Mouse (Mus musculus) forebrain, embryonic 14.5 days (tissue): ENCODE data around the gene Ppp6r2. TPM values are rescaled to one million over a fixed set of nuclear protein-coding genes. Genes with fewer than 3 reads are reported as not detected.

ENCODE experiments used
- ATAC-seq: fragments of 200-750 bp; cut with Nextera tagmentation; 2 replicates; pipeline ENCODE4 v1.8.0; 2017; ENCODE audit warnings: mild to moderate bottlenecking, moderate library complexity
- DNase-seq: peaks from one replicate; pipeline ENCODE4 v3.0.0-alpha.2; 2015; ENCODE audit warnings: low spot score
- H3K27ac ChIP-seq: fragments of 300-500 bp; sonication (generic); 2 replicates; pipeline ENCODE4 v1.5.1; 2014; ENCODE audit warnings: low read depth, mild to moderate bottlenecking, control low read depth, low read length, moderate library complexity
- H3K27me3 ChIP-seq: fragments of 300-500 bp; sonication (generic); replicated peaks from 2 replicates; pipeline ENCODE4 v1.6.1; 2014; ENCODE audit warnings: low read length, control low read depth, mixed read lengths; ENCODE audit not compliant: control insufficient read depth, insufficient read depth
- H3K36me3 ChIP-seq: fragments of 300-500 bp; sonication (generic); 2 replicates; pipeline ENCODE4 v1.6.1; 2014; ENCODE audit warnings: low read length, control low read depth; ENCODE audit not compliant: control insufficient read depth, insufficient read depth
- H3K4me1 ChIP-seq: fragments of 300-500 bp; sonication (generic); 2 replicates; pipeline ENCODE4 v1.6.1; 2014; ENCODE audit warnings: antibody characterized with exemption, low read length, control low read depth; ENCODE audit not compliant: control insufficient read depth, insufficient read depth
- H3K4me2 ChIP-seq: fragments of 300-500 bp; sonication (generic); 2 replicates; pipeline ENCODE4 v1.6.1; 2014; ENCODE audit warnings: mild to moderate bottlenecking, control low read depth, low read length
- H3K4me3 ChIP-seq: fragments of 300-500 bp; sonication (generic); 2 replicates; pipeline ENCODE4 v1.5.1; 2014; ENCODE audit warnings: low read depth, low read length, control low read depth
- H3K9ac ChIP-seq: fragments of 300-500 bp; sonication (generic); 2 replicates; pipeline ENCODE4 v1.6.1; 2014; ENCODE audit warnings: mild to moderate bottlenecking, low read length, control low read depth, moderate library complexity
- H3K9me3 ChIP-seq: fragments of 300-500 bp; sonication (generic); replicated peaks from 2 replicates; pipeline ENCODE4 v1.6.1; 2016; ENCODE audit warnings: low read length, control low read depth, mixed read lengths; ENCODE audit not compliant: control insufficient read depth
- WGBS: fragments of 180-500 bp; shearing (Covaris S2); extraction: QIAGEN DNeasy Blood & Tissue Kit; methylation state at CpG from one replicate; pipeline ENCODE4 v1.1.7; 2014; 5-methylcytosine and 5-hydroxymethylcytosine counted together
- polyA plus RNA-seq: library from polyadenylated mRNA; unstranded; fragments of >200 nt; fragmentation: Nextera tagmentation; extraction: Ambion mirVana; gene quantifications from 2 replicates; pipeline ENCODE4 v1.2.1, GENCODE M21; 2014

The Ppp6r2 gene
- polyA plus RNA-seq, 1 experiment from 2014 or later, result 69.4 TPM

- H3K4me2 ChIP-seq, result peak within 1 kb of the TSS; percentile 72
- DNase-seq (peak; percentile 98), ATAC-seq (peak; percentile 99)
- peak within 1 kb of the TSS; percentile 84 for H3K9ac ChIP-seq
- no peaks in the 10 kb centered on the region for H3K27me3 ChIP-seq
- H3K9me3 ChIP-seq, result no peaks in the 10 kb centered on the region
- H3K36me3 ChIP-seq, result no peaks in the 10 kb centered on the region
- WGBS, result 1% methylated on average over 37 of the region's 37 CpGs
- peak within 1 kb of the TSS; percentile 95 for H3K4me3 ChIP-seq
- H3K27ac ChIP-seq, result peak within 1 kb of the TSS; percentile 48; the same call in 1 of the 2 replicates
- peaks cover 20% of the 10 kb centered on the region for H3K4me1 ChIP-seq
Observed at GRCm38 (mm10) chr15:89315190-89315731, 103.9 kb downstream of the Ppp6r2 start, which contains the start of gene Sbf1. Gene Sbf1 (minus strand): TSS chr15:89315311.

- no peaks in the 10 kb centered on the region for H3K9me3 ChIP-seq
- H3K4me1 ChIP-seq, result peaks cover 20% of the 10 kb centered on the region
- WGBS, result 65% methylated on average over 11 of the region's 11 CpGs
- no peak for DNase-seq
- no peak overlapping the region for H3K4me2 ChIP-seq
- no peak for ATAC-seq
- no peaks in the 10 kb centered on the region for H3K36me3 ChIP-seq
- no peaks in the 10 kb centered on the region for H3K27me3 ChIP-seq
- no peak overlapping the region for H3K27ac ChIP-seq
- no peak overlapping the region for H3K4me3 ChIP-seq
- no peak overlapping the region for H3K9ac ChIP-seq
Observed at GRCm38 (mm10) chr15:89316146-89316545, 104.8 kb downstream of the Ppp6r2 start.

GRCm38 (mm10) chr15:89321264-89321663, 109.9 kb downstream of the Ppp6r2 start:
- no peak for DNase-seq
- H3K9ac ChIP-seq, result no peak overlapping the region
- no peaks in the 10 kb centered on the region for H3K9me3 ChIP-seq
- H3K4me2 ChIP-seq, result no peak overlapping the region
- WGBS, result 78% methylated on average over 8 of the region's 8 CpGs
- no peak overlapping the region for H3K4me3 ChIP-seq
- 0 out of 2 replicates have a peak, but pooled peaks cover 7% of the 10 kb centered on the region for H3K27me3 ChIP-seq
- no peaks in the 10 kb centered on the region for H3K36me3 ChIP-seq
- no peak overlapping the region for H3K27ac ChIP-seq
- no peaks in the 10 kb centered on the region for H3K4me1 ChIP-seq
- no peak for ATAC-seq

- ATAC-seq, result no peak
- 6% methylated on average over 26 of the region's 26 CpGs for WGBS
- no peaks in the 10 kb centered on the region for H3K4me1 ChIP-seq
- H3K9ac ChIP-seq, result peak within 1 kb of the TSS; percentile 32; the same call in 1 of the 2 replicates
- H3K36me3 ChIP-seq, result no peaks in the 10 kb centered on the region
- no peaks in the 10 kb centered on the region for H3K9me3 ChIP-seq
- 0 out of 2 replicates have a peak, but pooled peaks cover 7% of the 10 kb centered on the region for H3K27me3 ChIP-seq
- DNase-seq, result no peak
- peak within 1 kb of the TSS; percentile 21; the same call in 1 of the 2 replicates for H3K4me2 ChIP-seq
- no peak within 1 kb of the TSS for H3K4me3 ChIP-seq
- H3K27ac ChIP-seq, result no peak within 1 kb of the TSS
Observed at GRCm38 (mm10) chr15:89322670-89323522, 111.5 kb downstream of the Ppp6r2 start, which contains the start of gene Adm2. Gene Adm2 (plus strand): TSS chr15:89322720.

- Histone ChIP-seq H3K9ac (no peak overlapping the region), H3K4me3 (no peak overlapping the region), H3K9me3 (no peaks in the 10 kb centered on the region), H3K36me3 (no peaks in the 10 kb centered on the region), H3K4me1 (no peaks in the 10 kb centered on the region), H3K27me3 (0 out of 2 replicates have a peak, but pooled peaks cover 7% of the 10 kb centered on the region), H3K27ac (no peak overlapping the region), H3K4me2 (no peak overlapping the region)
- 91% methylated on average over 4 of the region's 4 CpGs for WGBS
- no peak for DNase-seq
- ATAC-seq, result no peak
Observed at GRCm38 (mm10) chr15:89323656-89324055, 112.3 kb downstream of the Ppp6r2 start.

- ATAC-seq, result no peak
- H3K4me1 ChIP-seq, result no peaks in the 10 kb centered on the region
- no peak overlapping the region for H3K4me2 ChIP-seq
- no peak overlapping the region for H3K9ac ChIP-seq
- no peak overlapping the region for H3K4me3 ChIP-seq
- no peak for DNase-seq
- no peak overlapping the region for H3K27ac ChIP-seq
- no peaks in the 10 kb centered on the region for H3K9me3 ChIP-seq
- H3K36me3 ChIP-seq, result no peaks in the 10 kb centered on the region
- 0 out of 2 replicates have a peak, but pooled peaks cover 7% of the 10 kb centered on the region for H3K27me3 ChIP-seq
- 65% methylated on average over 5 of the region's 5 CpGs for WGBS
Observed at GRCm38 (mm10) chr15:89326441-89326840, 115.1 kb downstream of the Ppp6r2 start.

- H3K27ac ChIP-seq, result no peak within 1 kb of the TSS
- H3K27me3 ChIP-seq, result no peaks in the 10 kb centered on the region
- H3K36me3 ChIP-seq, result no peaks in the 10 kb centered on the region
- H3K9me3 ChIP-seq, result no peaks in the 10 kb centered on the region
- no peak within 1 kb of the TSS for H3K4me2 ChIP-seq
- WGBS, result 85% methylated on average over 7 of the region's 7 CpGs
- ATAC-seq (no peak), DNase-seq (no peak)
- no peak within 1 kb of the TSS for H3K4me3 ChIP-seq
- no peak within 1 kb of the TSS for H3K9ac ChIP-seq
- H3K4me1 ChIP-seq, result no peaks in the 10 kb centered on the region
Observed at GRCm38 (mm10) chr15:89334271-89334670, 122.9 kb downstream of the Ppp6r2 start, which contains the start of gene Miox. Gene Miox (plus strand): TSS chr15:89334398.

GRCm38 (mm10) chr15:89334774-89335537, 123.6 kb downstream of the Ppp6r2 start:
- Histone ChIP-seq H3K27ac (no peak overlapping the region), H3K9ac (no peak overlapping the region), H3K27me3 (no peaks in the 10 kb centered on the region), H3K9me3 (no peaks in the 10 kb centered on the region), H3K4me2 (no peak overlapping the region), H3K36me3 (no peaks in the 10 kb centered on the region), H3K4me3 (no peak overlapping the region), H3K4me1 (no peaks in the 10 kb centered on the region)
- 86% methylated on average over 17 of the region's 17 CpGs for WGBS
- ATAC-seq (no peak), DNase-seq (no peak)
